Mouse (Mus musculus) ES-E14 (cell line): ENCODE data around the gene Zfp369.

ENCODE experiments used
- HCFC1 ChIP-seq: IDR thresholded peaks from 2 replicates; pipeline ENCODE4 v1.6.1; 2012; ENCODE audit warnings: low read length, inconsistent platforms, borderline replicate concordance; ENCODE audit not compliant: insufficient read depth
- ZC3H11A ChIP-seq: IDR thresholded peaks from 2 replicates; pipeline ENCODE4 v1.6.1; 2012; ENCODE audit warnings: low read depth, mild to moderate bottlenecking, inconsistent platforms, low read length, borderline replicate concordance

GRCm38 (mm10) chr13:65311311-65311755, 32.7 kb downstream of the Zfp369 start:
- TF ChIP-seq ZC3H11A = no peak
- TF ChIP-seq HCFC1 = no peak
